Mouse (Mus musculus): ENCODE measurements around the gene Grm5. TPM values are rescaled to one million over a fixed set of nuclear protein-coding genes. Genes with fewer than 3 reads are reported as not detected.
A peak's percentile ranks its signal among the peaks of the same experiment; 100 is the strongest.

The Grm5 gene
- not detected in 2 replicates for total RNA-seq (2014; fragmentation: Nextera tagmentation)
- total RNA-seq (2017): not detected in 2 replicates

- no peak for ATAC-seq (replicated peaks; ENCODE audit: poor library complexity, severe bottlenecking)
Observed at GRCm38 (mm10) chr7:87583868-87584267, at the start of gene Grm5. Gene Grm5 (plus strand): TSS chr7:87584168.

- ATAC-seq (replicated peaks; ENCODE audit: poor library complexity, severe bottlenecking): no peak
Observed at GRCm38 (mm10) chr7:87539031-87539430, 44.9 kb upstream of the Grm5 start.

- ATAC-seq (replicated peaks; ENCODE audit: poor library complexity, severe bottlenecking): no peak
Observed at GRCm38 (mm10) chr7:87565300-87565699, 18.7 kb upstream of the Grm5 start.

- ATAC-seq (replicated peaks; ENCODE audit: poor library complexity, severe bottlenecking): peak; percentile 67
Observed at GRCm38 (mm10) chr7:87566476-87566875, 17.5 kb upstream of the Grm5 start.

GRCm38 (mm10) chr7:87584281-87584701 lies 323 bp downstream of the Grm5 start:
- no peak for ATAC-seq (replicated peaks; ENCODE audit: poor library complexity, severe bottlenecking)

GRCm38 (mm10) chr7:87586271-87586937 lies 2.4 kb downstream of the Grm5 start:
- ATAC-seq (replicated peaks; ENCODE audit: poor library complexity, severe bottlenecking): no peak

GRCm38 (mm10) chr7:87587976-87588375 lies 4.0 kb downstream of the Grm5 start:
- ATAC-seq (replicated peaks; ENCODE audit: poor library complexity, severe bottlenecking): no peak

- ATAC-seq (replicated peaks; ENCODE audit: poor library complexity, severe bottlenecking): no peak
Observed at GRCm38 (mm10) chr7:87626251-87626650, 42.3 kb downstream of the Grm5 start.

GRCm38 (mm10) chr7:87635530-87635929 lies 51.6 kb downstream of the Grm5 start:
- ATAC-seq (replicated peaks; ENCODE audit: poor library complexity, severe bottlenecking): no peak

GRCm38 (mm10) chr7:87650610-87651009 lies 66.6 kb downstream of the Grm5 start:
- ATAC-seq (replicated peaks; ENCODE audit: poor library complexity, severe bottlenecking): no peak

- no peak for ATAC-seq (replicated peaks; ENCODE audit: poor library complexity, severe bottlenecking)
Observed at GRCm38 (mm10) chr7:87661794-87662193, 77.8 kb downstream of the Grm5 start.

GRCm38 (mm10) chr7:87664041-87664440 lies 80.1 kb downstream of the Grm5 start:
- ATAC-seq (replicated peaks; ENCODE audit: poor library complexity, severe bottlenecking): no peak

- no peak for ATAC-seq (replicated peaks; ENCODE audit: poor library complexity, severe bottlenecking)
Observed at GRCm38 (mm10) chr7:87716393-87716792, 132.4 kb downstream of the Grm5 start.

GRCm38 (mm10) chr7:87718631-87719030 lies 134.7 kb downstream of the Grm5 start:
- no peak for ATAC-seq (replicated peaks; ENCODE audit: poor library complexity, severe bottlenecking)

GRCm38 (mm10) chr7:87734511-87734910 lies 150.5 kb downstream of the Grm5 start:
- no peak for ATAC-seq (replicated peaks; ENCODE audit: poor library complexity, severe bottlenecking)

GRCm38 (mm10) chr7:87761945-87762344 lies 178.0 kb downstream of the Grm5 start:
- ATAC-seq (replicated peaks; ENCODE audit: poor library complexity, severe bottlenecking): no peak

GRCm38 (mm10) chr7:87762376-87762775 lies 178.4 kb downstream of the Grm5 start:
- ATAC-seq (replicated peaks; ENCODE audit: poor library complexity, severe bottlenecking): no peak

GRCm38 (mm10) chr7:87787560-87787959 lies 203.6 kb downstream of the Grm5 start:
- no peak for ATAC-seq (replicated peaks; ENCODE audit: poor library complexity, severe bottlenecking)

- no peak for ATAC-seq (replicated peaks; ENCODE audit: poor library complexity, severe bottlenecking)
Observed at GRCm38 (mm10) chr7:87788963-87789362, 205.0 kb downstream of the Grm5 start.

GRCm38 (mm10) chr7:87793896-87794295 lies 209.9 kb downstream of the Grm5 start:
- ATAC-seq (replicated peaks; ENCODE audit: poor library complexity, severe bottlenecking): no peak

GRCm38 (mm10) chr7:87824898-87825297 lies 240.9 kb downstream of the Grm5 start:
- ATAC-seq (replicated peaks; ENCODE audit: poor library complexity, severe bottlenecking): no peak

GRCm38 (mm10) chr7:87834669-87835068 lies 250.7 kb downstream of the Grm5 start:
- no peak for ATAC-seq (replicated peaks; ENCODE audit: poor library complexity, severe bottlenecking)

Data from granulocyte monocyte progenitor cell, adult 5-6 weeks (primary cell).